Mouse (Mus musculus) spleen, postnatal 4 days (tissue): Measurements from ENCODE around the gene Cdk11b.
"Not testable (repeated sequence)": the region's sequence is repeated elsewhere in the genome, so short reads cannot be mapped to it uniquely, and the experiment has no call there.

Source experiments
- DNase-seq, 2 experiments: peaks; one replicate each; pipeline ENCODE4 v3.0.0; 2022; ENCODE audit warnings: low spot score in 2 of 2

Gene Cdk11b

GRCm38 (mm10) chr4:155668689-155669597 lies 44.3 kb downstream of the Cdk11b start, which contains the start of gene Mib2:
Gene Mib2, minus strand, starts transcription at chr4:155669198.
- peak; percentile 95 to 98 for DNase-seq

DNA sequence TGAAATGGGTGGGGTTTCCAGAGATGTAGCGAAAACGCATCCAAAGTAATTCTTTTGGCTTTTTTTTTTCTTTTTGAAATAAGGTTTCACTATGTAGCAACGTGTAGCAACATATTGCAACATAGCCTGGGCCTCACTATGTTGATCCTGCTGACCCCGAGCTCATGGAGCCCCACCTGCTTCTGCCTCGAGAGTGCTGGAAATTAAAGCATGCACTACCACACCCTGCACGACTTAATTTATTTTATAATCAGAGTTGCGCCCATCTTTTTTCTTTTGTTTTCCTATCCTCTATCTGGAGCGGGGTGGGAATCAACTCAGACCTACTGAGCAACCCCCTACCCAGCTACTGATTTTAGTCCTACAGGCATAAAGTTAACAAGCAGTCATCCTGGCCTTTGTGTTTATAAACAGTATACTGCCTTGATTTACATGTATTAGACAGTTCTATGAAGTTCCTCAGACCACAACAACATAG lies 45.0 kb downstream of the Cdk11b start:
- no peak for DNase-seq

DNA sequence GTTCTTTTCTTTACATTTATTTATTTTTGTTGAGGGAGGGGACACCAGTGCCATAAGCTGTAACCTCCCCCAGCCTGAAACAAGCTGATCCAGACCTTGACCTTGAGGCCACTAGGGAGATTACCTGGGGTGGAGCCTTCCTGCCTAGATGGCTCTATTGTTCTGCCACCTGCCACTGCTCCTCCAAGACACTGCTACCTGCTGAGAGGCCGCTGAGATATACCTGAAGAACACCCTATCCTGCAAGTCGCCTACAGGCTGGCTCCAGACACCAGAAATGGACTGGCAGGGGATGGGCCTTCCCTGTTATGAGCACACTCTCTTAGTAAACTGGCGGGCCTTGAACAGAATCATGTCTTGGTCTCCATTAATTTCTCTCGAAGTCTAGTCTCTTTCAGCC lies 45.6 kb downstream of the Cdk11b start:
- peak in 1 of 2 experiments; percentile 48 for DNase-seq

DNA sequence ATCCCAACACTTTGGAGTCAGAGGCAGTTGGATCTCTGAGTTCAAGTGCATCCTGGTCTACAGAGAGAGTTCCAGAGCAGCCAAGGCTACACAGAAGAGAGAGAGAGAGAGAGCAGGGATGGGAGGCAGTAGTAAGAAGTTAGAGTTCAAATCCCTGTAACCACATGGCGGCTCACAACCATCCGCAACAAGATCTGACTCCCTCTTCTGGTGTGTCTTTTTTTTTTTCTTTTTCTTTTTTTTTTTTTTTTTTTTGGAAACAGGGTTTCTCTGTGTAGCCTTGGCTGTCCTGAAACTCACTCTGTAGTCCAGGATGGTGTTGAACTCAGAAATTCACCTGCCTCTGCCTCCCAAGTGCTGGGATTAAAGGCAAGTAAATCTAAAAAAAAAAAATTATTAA lies 47.4 kb downstream of the Cdk11b start:
- DNase-seq, result no peak

- peak in 1 of 2 experiments; percentile 58 for DNase-seq
Observed at GRCm38 (mm10) chr4:155675991-155676390, 51.3 kb downstream of the Cdk11b start.

DNA sequence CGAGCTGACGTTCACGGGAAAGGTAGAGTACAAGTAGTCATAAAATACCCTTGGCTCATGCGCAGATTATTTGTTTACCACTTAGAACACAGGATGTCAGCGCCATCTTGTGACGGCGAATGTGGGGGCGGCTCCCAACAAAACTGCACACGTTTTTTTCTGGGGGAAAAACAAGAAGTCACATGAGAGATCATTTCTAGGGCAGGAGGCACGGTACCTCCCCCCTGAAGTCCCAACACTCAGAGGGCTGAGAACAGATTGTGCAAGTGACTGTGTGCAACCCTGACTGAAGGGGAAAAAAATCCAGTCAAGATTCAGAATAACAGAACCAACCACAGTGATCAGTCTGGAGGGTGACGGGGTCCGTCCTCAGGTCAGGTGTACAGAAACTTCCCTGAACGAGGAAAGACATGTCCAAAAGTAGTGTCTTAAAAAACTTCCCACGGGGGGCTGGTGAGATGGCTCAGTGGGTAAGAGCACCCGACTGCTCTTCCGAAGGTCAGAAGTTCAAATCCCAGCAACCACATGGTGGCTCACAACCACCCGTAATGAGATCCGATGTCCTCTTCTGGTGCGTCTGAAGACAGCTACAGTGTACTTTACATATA lies 59.1 kb downstream of the Cdk11b start:
- not testable (repeated sequence) for DNase-seq

DNA sequence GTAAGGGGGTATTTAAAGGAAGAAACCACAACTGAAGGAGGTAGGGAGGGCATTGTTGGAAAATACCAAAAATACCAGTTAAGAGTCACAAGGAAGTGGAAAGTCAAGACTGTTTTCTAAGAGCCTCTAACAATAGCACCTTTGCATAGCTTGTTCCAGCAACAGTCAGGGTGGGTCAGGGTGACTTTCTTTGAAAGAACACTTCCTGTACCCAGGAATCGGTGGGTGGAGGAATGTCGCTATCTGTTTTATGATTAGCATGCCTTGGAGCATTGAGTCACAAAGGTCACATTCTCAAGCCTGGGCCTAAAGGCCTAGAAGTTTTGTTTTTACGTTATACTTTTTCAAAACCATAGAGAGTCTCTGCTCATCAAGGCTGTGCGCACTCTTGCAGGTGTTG lies 63.1 kb downstream of the Cdk11b start:
- DNase-seq, result not testable (repeated sequence)

DNA sequence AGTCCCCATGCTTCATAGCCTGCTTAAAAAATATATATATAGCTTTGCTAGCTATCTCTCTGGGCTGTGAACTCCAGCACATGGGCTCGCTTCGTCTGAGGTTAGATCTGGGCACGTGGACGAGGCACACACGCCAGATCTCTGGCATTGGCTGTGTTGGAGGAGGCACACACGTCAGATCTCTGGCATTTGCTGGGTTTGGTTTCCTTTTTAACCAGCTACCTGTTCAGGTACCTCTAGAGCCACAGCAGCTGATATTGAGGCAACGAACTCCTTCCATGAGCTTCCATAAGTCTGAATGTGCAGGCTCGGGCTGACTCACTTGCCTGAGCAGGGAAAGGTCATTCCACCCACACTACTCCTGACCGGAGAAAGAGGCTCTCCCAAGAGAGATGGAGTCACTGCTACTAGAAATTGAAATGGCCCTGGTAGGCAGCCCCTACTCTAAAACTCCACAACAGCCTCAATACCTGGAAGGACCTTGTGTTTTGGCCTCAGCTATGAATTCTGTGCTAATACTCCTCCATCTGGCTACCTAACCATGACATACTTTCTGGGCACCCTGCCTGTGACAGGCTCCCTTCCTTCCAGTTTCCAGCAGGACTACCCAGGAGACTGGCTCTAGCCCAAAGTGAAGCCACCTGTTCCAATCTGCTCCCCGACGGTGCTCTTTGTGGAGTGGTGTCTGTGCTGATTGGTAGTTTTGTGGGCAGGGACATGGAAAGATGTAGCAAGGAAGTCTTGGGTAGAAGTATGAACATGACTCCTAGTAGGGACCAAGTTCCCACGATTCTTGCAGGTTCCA lies 66.1 kb downstream of the Cdk11b start:
- no peak for DNase-seq

DNA sequence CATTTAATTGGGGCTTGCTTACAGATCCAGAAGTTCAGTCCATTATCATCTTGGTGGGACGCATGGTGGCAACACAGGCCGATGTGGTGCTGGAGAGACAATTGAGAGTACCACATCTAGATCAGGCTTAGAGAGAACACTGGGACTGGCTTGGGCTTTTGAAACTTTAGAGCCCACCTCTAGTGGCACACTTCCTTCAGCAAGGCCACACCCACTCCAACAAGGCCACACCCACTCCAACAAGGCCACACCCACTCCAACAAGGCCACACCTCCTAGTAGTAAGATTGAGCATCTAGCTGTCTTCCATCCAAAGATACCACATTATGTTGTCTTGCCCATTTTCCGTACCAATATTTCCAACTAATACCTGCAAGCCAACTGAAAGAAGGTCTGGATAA lies 67.8 kb downstream of the Cdk11b start:
- no peak for DNase-seq

DNA sequence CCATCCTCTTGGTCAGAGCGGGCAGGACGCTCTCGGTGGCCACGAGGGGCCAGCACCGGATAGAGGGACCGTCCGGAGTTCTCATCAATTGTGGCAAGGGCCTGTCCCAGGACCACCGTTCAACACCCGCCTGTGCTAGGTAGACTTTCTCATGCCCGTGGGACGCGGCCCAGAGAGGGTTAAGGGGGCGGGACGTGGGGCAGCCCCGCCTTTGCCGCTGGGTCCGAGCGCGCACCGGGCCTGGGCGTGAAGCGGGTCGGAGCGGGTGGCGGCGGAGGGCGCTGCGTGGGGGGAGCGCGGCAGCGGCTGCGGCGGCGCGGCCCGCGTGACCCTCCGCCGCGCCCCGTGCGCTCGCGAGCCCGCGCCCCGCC lies 69.4 kb downstream of the Cdk11b start, which contains the start of gene Fndc10:
Fndc10 (plus strand) TSS at position 232 of the 371 bp plus-strand sequence.
- DNase-seq, result peak; percentile 40 to 74

- peak; percentile 42 to 74 for DNase-seq
Observed at GRCm38 (mm10) chr4:155694482-155695401, 70.1 kb downstream of the Cdk11b start.

GRCm38 (mm10) chr4:155695531-155696062 lies 70.9 kb downstream of the Cdk11b start:
- DNase-seq, result no peak

- DNase-seq, result no peak
Observed at GRCm38 (mm10) chr4:155696261-155697255, 71.9 kb downstream of the Cdk11b start.
